Mouse (Mus musculus): Measurements from ENCODE around the gene Sdc1. TPM values are rescaled to one million over a fixed set of nuclear protein-coding genes. Genes with fewer than 3 reads are reported as not detected.

Gene Sdc1
- polyA plus RNA-seq, 1 experiment from 2014 or later, result 39.5 TPM

DNA sequence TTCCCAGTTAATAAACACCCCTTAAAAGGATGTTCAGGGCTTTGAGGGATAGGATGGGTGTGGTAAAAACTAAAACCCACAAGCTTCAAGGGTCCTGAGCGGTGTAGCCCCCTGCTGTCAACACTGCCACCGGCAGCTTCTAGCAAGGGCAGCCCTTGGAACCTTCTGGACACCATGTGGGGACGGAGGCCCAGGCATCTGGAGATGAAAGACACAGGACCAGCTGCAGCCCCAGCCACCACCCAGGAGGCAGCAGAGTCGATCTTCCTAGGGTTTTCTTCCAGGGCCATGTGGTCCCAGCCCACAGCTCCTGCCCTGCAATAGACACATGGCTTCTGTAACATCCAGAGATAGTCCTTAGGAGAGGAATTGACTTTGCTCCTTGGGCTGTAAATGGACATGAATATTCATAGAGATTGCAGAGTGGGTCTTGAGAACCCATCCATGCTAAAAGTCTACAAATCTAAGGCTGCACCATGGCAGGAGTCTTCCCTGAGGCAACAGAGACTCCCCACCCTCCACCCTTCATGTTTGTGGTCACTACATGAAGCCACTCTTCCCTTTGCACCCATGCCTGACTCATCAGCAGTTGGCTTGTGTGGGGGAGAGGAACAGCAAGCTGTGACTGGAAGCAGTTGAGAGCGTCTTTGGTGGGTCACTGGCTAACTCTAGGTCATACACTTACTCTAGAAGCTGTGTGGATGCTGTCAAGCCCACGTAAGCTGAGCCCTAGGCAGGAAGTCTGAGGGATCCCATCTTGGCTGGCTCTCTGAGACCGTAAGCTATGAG is 34.0 kb downstream of the Sdc1 start:
- ATAC-seq (ENCODE audit: extremely low read depth, insufficient number of reproducible peaks, low FRiP score, low TSS enrichment), result no peak
- 73% methylated on average over 7 of the region's 7 CpGs for WGBS
- Histone ChIP-seq H3K4me3 (no peak overlapping the region), H3K27ac (replicated peaks) (no peak overlapping the region), H3K36me3 (no peaks in the 10 kb centered on the region), H3K9me3 (no peaks in the 10 kb centered on the region), H3K4me2 (no peak overlapping the region), H3K4me1 (no peaks in the 10 kb centered on the region), H3K9ac (no peak overlapping the region), H3K27me3 (replicated peaks) (no peaks in the 10 kb centered on the region)

DNA sequence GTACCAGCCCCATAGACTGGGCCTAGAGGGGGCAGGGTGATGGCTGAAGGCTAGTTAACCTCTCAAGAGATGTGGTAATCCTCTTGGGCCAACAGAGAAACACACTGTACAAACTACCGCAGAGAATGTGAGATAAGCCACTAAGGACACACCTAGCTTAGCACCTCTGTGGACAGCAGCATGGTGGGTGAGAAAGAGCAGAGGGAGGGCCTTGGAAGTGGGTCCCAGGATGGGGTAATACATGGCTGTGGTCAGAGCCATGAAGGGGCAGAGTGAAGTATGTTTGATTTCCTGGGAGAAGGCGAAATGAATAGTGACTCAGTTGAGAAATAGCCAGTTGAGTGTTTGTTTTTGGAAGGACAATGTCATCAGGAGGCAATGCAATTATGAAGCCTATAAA is 38.0 kb downstream of the Sdc1 start:
- Histone ChIP-seq H3K4me3 (no peak overlapping the region), H3K4me1 (no peaks in the 10 kb centered on the region), H3K27ac (replicated peaks) (no peak overlapping the region), H3K36me3 (no peaks in the 10 kb centered on the region), H3K9me3 (no peaks in the 10 kb centered on the region), H3K4me2 (no peak overlapping the region), H3K27me3 (replicated peaks) (0 out of 2 replicates have a peak, but pooled peaks cover 2% of the 10 kb centered on the region), H3K9ac (no peak overlapping the region)
- 48% methylated on average over 2 of the region's 2 CpGs for WGBS
- ATAC-seq (ENCODE audit: extremely low read depth, insufficient number of reproducible peaks, low FRiP score, low TSS enrichment), result no peak

DNA sequence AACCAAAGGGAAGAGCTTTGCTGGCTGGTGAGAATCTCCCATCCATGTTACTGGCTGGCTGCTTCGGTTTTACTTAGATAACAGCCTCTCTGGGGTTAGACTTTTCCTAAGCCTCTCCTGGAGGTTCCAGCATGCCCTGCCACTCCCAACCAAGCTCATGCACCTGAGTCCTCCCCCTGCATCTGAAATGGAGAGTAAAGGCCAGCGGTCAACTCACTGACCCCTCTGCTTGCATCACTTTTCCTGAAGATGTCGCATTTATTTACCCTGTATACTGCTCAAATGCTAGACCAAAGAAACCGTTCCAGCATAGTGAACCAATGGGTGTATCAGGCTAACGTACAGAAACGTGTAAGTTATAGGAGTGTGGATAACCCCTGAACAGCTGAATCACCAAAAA is 38.5 kb downstream of the Sdc1 start:
- H3K9ac ChIP-seq, result no peak overlapping the region
- 0 out of 2 replicates have a peak, but pooled peaks cover 2% of the 10 kb centered on the region for H3K27me3 ChIP-seq (replicated peaks)
- no peaks in the 10 kb centered on the region for H3K36me3 ChIP-seq
- no peak overlapping the region for H3K27ac ChIP-seq (replicated peaks)
- no peaks in the 10 kb centered on the region for H3K9me3 ChIP-seq
- ATAC-seq (ENCODE audit: extremely low read depth, insufficient number of reproducible peaks, low FRiP score, low TSS enrichment), result no peak
- H3K4me3 ChIP-seq, result no peak overlapping the region
- no peak overlapping the region for H3K4me2 ChIP-seq
- WGBS, result 77% methylated on average over 6 of the region's 6 CpGs
- H3K4me1 ChIP-seq, result peaks cover 2% of the 10 kb centered on the region; the same call in 1 of the 2 replicates

DNA sequence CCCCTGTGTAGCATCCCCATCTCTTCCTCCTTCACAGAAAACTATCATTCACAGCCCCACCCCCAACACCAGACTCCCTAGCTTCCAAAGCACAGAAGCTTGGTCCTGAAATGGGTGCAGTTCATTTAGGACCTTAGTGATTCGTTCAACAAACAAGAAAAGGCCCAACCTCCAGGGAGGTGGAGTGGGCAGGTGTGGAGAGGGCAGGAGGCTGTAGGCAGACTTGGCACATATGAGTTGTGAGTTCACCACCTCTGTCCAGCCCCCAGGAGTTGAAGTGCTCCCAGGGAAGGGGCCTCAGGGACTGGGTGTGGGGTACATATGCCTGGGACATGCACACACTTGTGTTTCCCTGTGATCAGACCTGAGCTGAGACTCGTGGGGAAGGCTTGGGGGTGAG is 39.8 kb downstream of the Sdc1 start:
- Histone ChIP-seq H3K9me3 (no peaks in the 10 kb centered on the region), H3K27ac (replicated peaks) (no peak overlapping the region), H3K4me3 (no peak overlapping the region), H3K27me3 (replicated peaks) (0 out of 2 replicates have a peak, but pooled peaks cover 3% of the 10 kb centered on the region), H3K4me1 (peaks cover 4% of the 10 kb centered on the region; the same call in 1 of the 2 replicates), H3K9ac (no peak overlapping the region), H3K36me3 (no peaks in the 10 kb centered on the region), H3K4me2 (no peak overlapping the region)
- WGBS, result 61% methylated on average over 2 of the region's 2 CpGs
- no peak for ATAC-seq (ENCODE audit: extremely low read depth, insufficient number of reproducible peaks, low FRiP score, low TSS enrichment)

DNA sequence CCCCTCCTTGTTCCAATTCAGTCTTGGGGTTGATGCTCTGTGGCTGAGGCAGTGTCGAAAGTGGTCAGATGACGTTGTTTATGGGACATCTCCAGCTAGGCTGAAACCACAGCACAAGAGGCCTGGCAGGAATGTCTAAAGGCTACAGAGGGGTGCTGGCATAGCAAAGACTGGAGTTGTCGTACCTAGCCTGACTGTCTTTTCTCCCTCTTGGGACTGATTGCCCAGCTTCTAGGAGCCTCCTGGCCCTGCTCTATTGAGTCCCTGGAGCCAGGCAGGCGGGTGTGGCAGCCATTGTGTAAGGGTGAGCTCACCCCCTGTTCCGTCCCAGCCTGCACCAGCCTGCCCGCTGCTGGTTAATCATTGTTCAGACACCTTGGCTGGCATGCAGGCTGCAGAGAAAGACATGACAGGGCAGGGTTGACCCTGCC is 40.3 kb downstream of the Sdc1 start:
- H3K27me3 ChIP-seq (replicated peaks), result peaks cover 8% of the 10 kb centered on the region; the same call in 1 of the 2 replicates
- 72% methylated on average over 6 of the region's 6 CpGs for WGBS
- no peak overlapping the region for H3K9ac ChIP-seq
- no peak overlapping the region for H3K27ac ChIP-seq (replicated peaks)
- no peaks in the 10 kb centered on the region for H3K36me3 ChIP-seq
- no peaks in the 10 kb centered on the region for H3K9me3 ChIP-seq
- H3K4me2 ChIP-seq, result no peak overlapping the region
- H3K4me3 ChIP-seq, result no peak overlapping the region
- 0 out of 2 replicates have a peak, but pooled peaks have one; percentile 11 for ATAC-seq (ENCODE audit: extremely low read depth, insufficient number of reproducible peaks, low FRiP score, low TSS enrichment)
- H3K4me1 ChIP-seq, result peaks cover 4% of the 10 kb centered on the region; the same call in 1 of the 2 replicates

DNA sequence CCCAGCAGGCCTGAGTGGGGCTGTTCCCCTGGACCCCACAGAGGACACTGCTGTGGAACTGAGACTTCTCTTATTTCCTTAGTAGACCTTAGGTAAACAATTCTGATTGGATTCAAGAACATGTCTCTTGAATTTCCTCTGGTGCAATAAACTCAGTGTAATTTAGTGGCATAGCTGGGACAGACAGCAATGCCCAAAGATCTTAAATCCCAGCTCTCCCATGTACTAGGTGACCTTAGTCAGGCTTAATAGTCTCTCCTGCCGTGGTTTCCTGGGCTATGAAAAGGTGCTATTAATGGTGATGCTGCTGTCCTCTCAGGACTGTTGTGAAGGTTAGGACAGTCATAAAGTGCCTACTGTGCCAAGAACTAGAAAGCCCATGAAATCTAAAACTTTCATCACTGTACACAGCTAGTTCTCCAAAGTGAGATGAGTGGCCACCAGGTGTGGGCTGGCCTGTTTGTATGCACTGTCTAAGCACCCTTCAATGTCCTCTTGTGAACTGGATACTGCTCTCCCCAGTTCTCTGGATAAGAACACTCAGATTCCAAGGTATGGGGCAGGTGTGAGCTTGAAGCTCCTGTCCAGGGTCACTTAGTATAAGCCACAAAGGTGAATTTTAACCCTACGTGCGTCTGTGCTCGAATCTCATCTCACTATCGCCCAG is 40.9 kb downstream of the Sdc1 start:
- 81% methylated on average over 5 of the region's 5 CpGs for WGBS
- Histone ChIP-seq H3K27ac (replicated peaks) (no peak overlapping the region), H3K9me3 (no peaks in the 10 kb centered on the region), H3K4me3 (no peak overlapping the region), H3K4me2 (no peak overlapping the region), H3K27me3 (replicated peaks) (peaks cover 10% of the 10 kb centered on the region; the same call in 1 of the 2 replicates), H3K4me1 (peaks cover 4% of the 10 kb centered on the region; the same call in 1 of the 2 replicates), H3K36me3 (no peaks in the 10 kb centered on the region), H3K9ac (no peak overlapping the region)
- no peak for ATAC-seq (ENCODE audit: extremely low read depth, insufficient number of reproducible peaks, low FRiP score, low TSS enrichment)

DNA sequence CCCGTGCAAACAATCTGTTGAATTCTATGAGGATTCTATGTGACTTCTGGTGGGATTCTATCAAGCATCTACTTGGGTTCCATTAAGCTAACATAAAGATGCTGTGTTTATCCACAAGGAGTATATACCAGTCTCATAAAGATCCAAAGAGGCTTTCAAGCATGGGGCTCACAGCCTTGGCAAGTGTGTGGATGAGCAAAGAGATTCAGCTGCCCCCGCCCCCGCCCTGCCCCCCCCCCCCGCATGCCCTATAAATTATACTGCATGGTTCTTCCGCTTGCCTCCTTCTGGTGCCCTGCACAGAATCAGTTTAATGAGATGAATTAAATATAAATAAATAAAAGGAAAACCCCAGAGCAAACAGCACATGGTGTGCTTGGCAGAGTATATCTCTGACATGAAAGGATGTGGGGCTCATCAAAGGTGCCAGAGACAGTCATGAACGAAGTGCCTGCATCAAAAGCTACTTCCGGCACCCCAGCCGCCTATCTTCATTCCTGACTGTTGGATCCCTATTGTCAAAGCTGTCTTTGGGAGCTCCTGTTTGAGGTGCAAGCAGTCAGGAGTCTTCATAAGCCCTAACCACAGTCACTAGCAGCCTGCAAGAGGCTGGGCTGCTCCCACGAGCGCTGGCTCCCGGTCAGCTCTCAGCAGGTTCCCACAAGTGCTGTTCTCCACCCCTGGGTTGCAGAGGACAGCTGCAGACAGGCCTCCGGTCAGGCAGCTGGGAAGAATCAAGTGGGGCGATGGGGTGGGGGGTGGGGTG is 46.5 kb downstream of the Sdc1 start:
- Histone ChIP-seq H3K9me3 (no peaks in the 10 kb centered on the region), H3K4me1 (peaks cover 12% of the 10 kb centered on the region), H3K4me2 (peak overlapping the region; percentile 31), H3K27me3 (replicated peaks) (peaks cover 8% of the 10 kb centered on the region; the same call in 1 of the 2 replicates), H3K4me3 (no peak overlapping the region), H3K36me3 (no peaks in the 10 kb centered on the region), H3K27ac (replicated peaks) (no peak overlapping the region), H3K9ac (peak overlapping the region; percentile 48; the same call in 1 of the 2 replicates)
- ATAC-seq (ENCODE audit: extremely low read depth, insufficient number of reproducible peaks, low FRiP score, low TSS enrichment), result no peak; the same call in 1 of the 2 replicates
- WGBS, result 24% methylated on average over 13 of the region's 13 CpGs

DNA sequence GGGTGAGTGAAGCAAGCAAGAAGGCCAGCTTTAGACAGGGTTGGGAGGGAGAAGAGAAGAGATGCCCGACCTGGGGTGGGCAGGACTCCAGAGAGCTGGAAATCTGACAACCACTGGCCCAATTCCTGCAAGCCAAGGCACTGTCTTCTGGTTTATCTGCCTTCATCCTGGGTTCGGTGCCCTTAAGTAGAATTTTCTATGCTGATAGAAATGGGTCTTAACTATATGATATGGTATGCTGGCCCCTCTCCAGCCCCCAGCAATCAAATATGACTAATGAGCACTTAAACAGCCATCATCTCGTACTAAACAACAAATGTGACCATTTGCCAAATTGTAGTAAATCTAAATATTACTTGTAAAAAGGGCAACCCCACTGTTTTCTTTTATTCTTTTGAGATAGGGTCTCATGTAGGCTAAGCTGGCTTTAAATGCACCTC is 47.1 kb downstream of the Sdc1 start:
- H3K4me2 ChIP-seq, result peak overlapping the region; percentile 31

DNA sequence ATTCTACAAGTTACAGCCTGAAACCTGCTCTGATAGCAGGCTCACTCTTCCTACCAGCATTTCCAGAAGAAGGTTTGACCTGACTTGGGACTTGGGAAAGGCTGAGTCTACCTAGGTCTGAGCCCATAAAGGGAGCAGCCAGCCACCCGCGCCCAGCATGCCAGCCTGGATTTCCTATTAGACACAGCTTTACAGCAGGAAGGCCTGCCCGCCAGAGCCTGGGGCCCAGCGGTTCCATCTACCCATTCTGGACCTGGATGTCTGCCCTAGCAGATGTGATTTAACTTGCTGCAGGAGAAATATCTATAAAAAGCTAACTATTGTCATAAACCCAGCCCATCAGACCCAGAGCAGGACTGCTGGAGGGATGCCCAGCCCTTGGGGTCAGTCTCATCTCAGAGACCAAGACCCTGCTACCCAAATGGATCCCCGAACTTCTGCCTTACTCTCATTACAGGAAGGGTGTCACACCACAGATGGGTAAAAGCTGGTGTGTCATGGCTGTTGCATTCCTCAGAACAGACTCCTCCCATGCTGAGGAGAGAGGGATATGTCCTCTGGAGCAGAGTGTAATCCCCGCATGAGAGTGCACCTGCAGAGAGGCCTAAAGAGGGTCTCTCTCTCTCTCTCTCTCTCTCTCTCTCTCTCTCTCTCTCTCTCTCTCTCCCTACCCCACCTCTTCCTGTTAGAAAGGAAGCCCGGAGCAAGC is 54.0 kb downstream of the Sdc1 start:
- Histone ChIP-seq H3K4me2 (no peak overlapping the region), H3K9me3 (no peaks in the 10 kb centered on the region), H3K27ac (replicated peaks) (no peak overlapping the region), H3K9ac (no peak overlapping the region), H3K4me1 (no peaks in the 10 kb centered on the region), H3K4me3 (no peak overlapping the region), H3K27me3 (replicated peaks) (no peaks in the 10 kb centered on the region), H3K36me3 (no peaks in the 10 kb centered on the region)
- WGBS, result 67% methylated on average over 7 of the region's 7 CpGs
- no peak for ATAC-seq (ENCODE audit: extremely low read depth, insufficient number of reproducible peaks, low FRiP score, low TSS enrichment)

More for the DNA sequence above, 47.1 kb downstream of the Sdc1 start:
- ATAC-seq (ENCODE audit: extremely low read depth, insufficient number of reproducible peaks, low FRiP score, low TSS enrichment), result no peak
- peaks cover 12% of the 10 kb centered on the region for H3K4me1 ChIP-seq
- H3K9me3 ChIP-seq, result no peaks in the 10 kb centered on the region
- peaks cover 8% of the 10 kb centered on the region; the same call in 1 of the 2 replicates for H3K27me3 ChIP-seq (replicated peaks)
- 42% methylated on average over 3 of the region's 3 CpGs for WGBS
- no peak overlapping the region for H3K4me3 ChIP-seq
- H3K27ac ChIP-seq (replicated peaks), result no peak overlapping the region
- H3K9ac ChIP-seq, result peak overlapping the region; percentile 48; the same call in 1 of the 2 replicates
- no peaks in the 10 kb centered on the region for H3K36me3 ChIP-seq

DNA sequence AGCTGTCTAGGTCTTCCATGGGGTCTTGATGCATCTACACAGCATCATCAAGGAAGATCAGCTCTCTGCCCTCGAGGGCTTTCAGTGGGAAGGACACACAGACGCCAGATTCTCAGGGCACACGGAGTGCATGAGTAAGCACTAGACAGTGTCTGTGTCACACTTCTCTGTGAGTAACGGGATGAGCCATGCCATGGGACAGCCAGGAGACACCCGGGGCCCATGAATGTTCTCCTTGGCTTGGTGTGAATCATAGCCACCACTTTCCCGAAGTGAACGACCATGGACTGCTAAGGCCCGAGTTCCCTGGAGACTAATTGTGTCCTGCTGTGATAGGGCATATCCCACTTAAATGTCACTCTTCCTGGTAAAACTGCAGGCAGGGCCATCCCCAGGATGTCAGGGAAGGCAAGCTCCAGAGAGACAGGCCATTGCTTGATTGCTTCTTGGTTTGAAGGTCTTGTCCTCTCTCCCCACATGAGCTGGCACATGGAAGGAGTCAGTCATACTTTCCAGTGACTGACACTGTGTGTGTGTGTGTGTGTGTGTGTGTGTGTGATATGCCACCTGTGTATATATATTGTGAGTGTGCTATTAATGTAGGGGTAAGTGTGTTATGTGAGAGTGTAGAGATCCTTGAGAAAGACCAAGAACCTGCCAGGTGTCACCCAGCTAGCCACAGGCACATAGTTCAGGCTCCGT is 56.0 kb downstream of the Sdc1 start:
- H3K36me3 ChIP-seq, result no peaks in the 10 kb centered on the region
- WGBS, result 74% methylated on average over 9 of the region's 9 CpGs
- H3K9ac ChIP-seq, result no peak overlapping the region
- no peaks in the 10 kb centered on the region for H3K9me3 ChIP-seq
- 0 out of 2 replicates have a peak, but pooled peaks cover 4% of the 10 kb centered on the region for H3K27me3 ChIP-seq (replicated peaks)
- no peak overlapping the region for H3K27ac ChIP-seq (replicated peaks)
- no peak for ATAC-seq (ENCODE audit: extremely low read depth, insufficient number of reproducible peaks, low FRiP score, low TSS enrichment)
- no peak overlapping the region for H3K4me3 ChIP-seq
- H3K4me1 ChIP-seq, result no peaks in the 10 kb centered on the region
- no peak overlapping the region for H3K4me2 ChIP-seq
